Mouse (Mus musculus) kidney, embryonic 14.5 days (tissue): ENCODE measurements around the gene Trp63. TPM values are rescaled to one million over a fixed set of nuclear protein-coding genes. Genes with fewer than 3 reads are reported as not detected.

ENCODE experiments used
- ATAC-seq: fragments of 200-750 bp; cut with Nextera tagmentation; 2 replicates; pipeline ENCODE4 v1.8.0; 2017; ENCODE audit warnings: moderate number of reproducible peaks, mild to moderate bottlenecking, moderate TSS enrichment, moderate library complexity; ENCODE audit not compliant: low FRiP score, low TSS enrichment
- H3K27ac ChIP-seq: fragments of 300-500 bp; sonication (generic); 2 replicates; pipeline ENCODE4 v1.5.1; 2014; ENCODE audit warnings: low read depth, mild to moderate bottlenecking, low read length, moderate library complexity, mixed read lengths
- H3K27me3 ChIP-seq: fragments of 300-500 bp; sonication (generic); 2 replicates; pipeline ENCODE4 v1.6.1; 2014; ENCODE audit warnings: mild to moderate bottlenecking, low read length; ENCODE audit not compliant: control insufficient read depth, insufficient read depth
- H3K36me3 ChIP-seq: fragments of 300-500 bp; sonication (generic); 2 replicates; pipeline ENCODE4 v1.6.1; 2014; ENCODE audit warnings: low read length, mixed read lengths; ENCODE audit not compliant: control insufficient read depth, insufficient read depth
- H3K4me1 ChIP-seq: fragments of 300-500 bp; sonication (generic); 2 replicates; pipeline ENCODE4 v1.6.1; 2014; ENCODE audit warnings: low read length, mixed read lengths; ENCODE audit not compliant: control insufficient read depth, insufficient read depth
- H3K4me2 ChIP-seq: fragments of 300-500 bp; sonication (generic); replicated peaks from 2 replicates; pipeline ENCODE4 v1.6.1; 2014; ENCODE audit warnings: low read depth, mild to moderate bottlenecking, low read length
- H3K4me3 ChIP-seq: fragments of 300-500 bp; sonication (generic); 2 replicates; pipeline ENCODE4 v1.5.1; 2014; ENCODE audit warnings: mild to moderate bottlenecking, low read length
- H3K9ac ChIP-seq: fragments of 300-500 bp; sonication (generic); 2 replicates; pipeline ENCODE4 v1.6.1; 2014; ENCODE audit warnings: low read depth, mild to moderate bottlenecking, low read length, moderate library complexity
- H3K9me3 ChIP-seq: fragments of 300-500 bp; sonication (generic); 2 replicates; pipeline ENCODE4 v1.6.1; 2016; ENCODE audit warnings: low read length; ENCODE audit not compliant: control insufficient read depth
- WGBS: fragments of 180-500 bp; shearing (Covaris S2); extraction: QIAGEN DNeasy Blood & Tissue Kit; methylation state at CpG from one replicate; pipeline ENCODE4 v1.1.7; 2014; 5-methylcytosine and 5-hydroxymethylcytosine counted together
- polyA plus RNA-seq: library from polyadenylated mRNA; unstranded; fragments of >200 nt; fragmentation: Nextera tagmentation; extraction: Ambion mirVana; gene quantifications from 2 replicates; pipeline ENCODE4 v1.2.1, GENCODE M21; 2014

Trp63 gene
- polyA plus RNA-seq, 1 experiment from 2014 or later, result 0.83 TPM

DNA sequence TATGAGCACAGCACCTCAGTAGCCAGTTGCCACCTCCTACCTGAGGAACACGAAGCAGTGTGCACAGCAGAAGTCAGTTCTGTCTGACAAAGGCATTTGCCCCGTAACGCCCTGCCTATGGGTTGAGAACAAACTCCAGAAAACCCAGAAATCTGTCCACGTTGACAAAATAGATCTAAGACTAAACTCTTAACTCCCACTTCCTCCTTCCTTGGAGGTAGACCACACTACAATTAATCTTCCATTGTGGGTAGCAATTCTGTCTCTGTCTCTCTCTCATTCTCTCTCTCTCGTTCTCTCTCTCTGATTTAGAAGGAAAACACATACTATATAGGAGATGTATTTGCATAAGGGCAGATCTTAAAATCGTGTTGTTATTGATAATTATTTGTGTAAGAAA lies 159.4 kb downstream of the Trp63 start:
- H3K4me3 ChIP-seq, result no peak overlapping the region
- H3K9ac ChIP-seq, result no peak overlapping the region
- no peak overlapping the region for H3K27ac ChIP-seq
- H3K4me1 ChIP-seq, result no peaks in the 10 kb centered on the region
- H3K27me3 ChIP-seq, result no peaks in the 10 kb centered on the region
- 67% methylated on average over 6 of the region's 6 CpGs for WGBS
- H3K9me3 ChIP-seq, result no peaks in the 10 kb centered on the region
- no peak overlapping the region for H3K4me2 ChIP-seq
- H3K36me3 ChIP-seq, result no peaks in the 10 kb centered on the region
- no peak for ATAC-seq

GRCm38 (mm10) chr16:25843625-25844024 lies 160.1 kb downstream of the Trp63 start:
- Histone ChIP-seq H3K27ac (no peak overlapping the region), H3K9me3 (no peaks in the 10 kb centered on the region), H3K4me2 (no peak overlapping the region), H3K9ac (no peak overlapping the region), H3K4me1 (no peaks in the 10 kb centered on the region), H3K36me3 (no peaks in the 10 kb centered on the region), H3K4me3 (no peak overlapping the region), H3K27me3 (no peaks in the 10 kb centered on the region)
- no peak for ATAC-seq
- WGBS, result 91% methylated on average over 13 of the region's 13 CpGs

GRCm38 (mm10) chr16:25846611-25847010 lies 163.0 kb downstream of the Trp63 start:
- no peak for ATAC-seq
- Histone ChIP-seq H3K27ac (no peak overlapping the region), H3K4me2 (no peak overlapping the region)

DNA sequence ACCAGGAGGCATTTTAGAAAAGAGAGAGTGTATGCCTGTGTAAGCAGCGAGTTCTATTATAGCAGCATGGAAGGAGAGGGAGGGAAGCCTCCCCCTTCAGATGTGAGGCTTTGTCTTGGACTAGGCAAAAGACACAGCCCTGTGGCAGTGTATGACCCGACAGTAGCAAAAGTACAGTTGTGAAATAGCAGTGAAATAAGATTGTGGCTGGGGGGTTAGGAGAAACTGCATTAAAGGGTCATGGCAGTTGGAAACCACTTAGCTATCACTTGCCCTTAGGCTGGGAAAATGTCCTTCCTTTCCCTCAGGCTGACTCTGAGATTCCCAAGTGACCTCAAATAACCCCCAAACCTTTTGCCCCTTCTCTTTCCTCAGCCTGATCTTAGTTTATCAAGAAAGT lies 164.9 kb downstream of the Trp63 start:
- no peak overlapping the region for H3K4me3 ChIP-seq

More at GRCm38 (mm10) chr16:25846611-25847010, 163.0 kb downstream of the Trp63 start:
- no peaks in the 10 kb centered on the region for H3K27me3 ChIP-seq
- H3K4me3 ChIP-seq, result no peak overlapping the region
- no peak overlapping the region for H3K9ac ChIP-seq
- no peaks in the 10 kb centered on the region for H3K4me1 ChIP-seq
- no peaks in the 10 kb centered on the region for H3K36me3 ChIP-seq
- no peaks in the 10 kb centered on the region for H3K9me3 ChIP-seq
- 96% methylated on average over 5 of the region's 5 CpGs for WGBS

GRCm38 (mm10) chr16:25849593-25850464 lies 166.3 kb downstream of the Trp63 start:
- Histone ChIP-seq H3K9me3 (no peaks in the 10 kb centered on the region), H3K4me2 (no peak overlapping the region), H3K27me3 (no peaks in the 10 kb centered on the region), H3K9ac (no peak overlapping the region), H3K36me3 (no peaks in the 10 kb centered on the region), H3K27ac (no peak overlapping the region), H3K4me3 (no peak overlapping the region), H3K4me1 (no peaks in the 10 kb centered on the region)
- no peak for ATAC-seq
- 67% methylated on average over 13 of the region's 13 CpGs for WGBS

More for the DNA sequence above, 164.9 kb downstream of the Trp63 start:
- ATAC-seq, result no peak
- no peaks in the 10 kb centered on the region for H3K36me3 ChIP-seq
- no peaks in the 10 kb centered on the region for H3K4me1 ChIP-seq
- 72% methylated on average over 2 of the region's 2 CpGs for WGBS
- no peak overlapping the region for H3K9ac ChIP-seq
- no peaks in the 10 kb centered on the region for H3K9me3 ChIP-seq
- no peak overlapping the region for H3K27ac ChIP-seq
- H3K27me3 ChIP-seq, result no peaks in the 10 kb centered on the region
- H3K4me2 ChIP-seq, result no peak overlapping the region

DNA sequence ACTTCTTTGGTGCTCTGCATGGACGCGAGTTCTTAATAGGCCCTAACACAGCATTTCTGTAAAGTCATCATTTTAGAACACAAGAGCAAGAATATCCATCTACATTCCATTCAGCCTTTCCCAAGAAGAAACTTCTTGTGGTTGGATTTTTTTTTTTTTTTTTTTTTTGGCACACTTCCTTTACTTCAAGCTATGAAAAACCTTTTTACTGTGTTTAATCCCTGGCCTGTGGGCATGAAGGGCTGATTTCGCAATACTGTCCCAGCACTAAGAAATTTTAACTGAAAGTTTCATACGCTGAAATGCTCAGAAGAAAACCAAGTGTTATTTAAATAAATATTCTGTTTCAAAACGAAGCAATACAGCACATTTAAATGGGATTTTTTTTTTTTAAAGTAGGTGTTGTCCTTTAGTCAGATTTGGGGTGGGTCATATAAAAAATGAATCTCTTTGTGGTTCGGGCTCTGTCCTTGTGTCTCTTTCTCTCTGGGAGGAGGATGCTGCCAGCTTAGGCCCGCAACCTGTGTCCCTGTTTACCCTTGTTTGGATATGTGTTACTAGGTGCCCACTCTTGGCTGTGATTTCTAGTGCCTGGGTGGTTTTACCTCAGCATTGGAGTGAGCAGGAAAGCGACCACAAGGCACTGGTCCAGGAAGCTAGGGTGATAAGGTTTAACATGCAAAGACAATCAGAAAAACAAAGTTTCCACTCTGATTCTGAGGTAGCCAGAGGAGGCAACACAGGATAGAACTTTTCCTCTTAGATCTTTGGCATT lies 177.4 kb downstream of the Trp63 start:
- 90% methylated on average over 8 of the region's 8 CpGs for WGBS
- Histone ChIP-seq H3K4me2 (no peak overlapping the region), H3K27ac (no peak overlapping the region), H3K4me1 (no peaks in the 10 kb centered on the region), H3K9ac (no peak overlapping the region), H3K36me3 (no peaks in the 10 kb centered on the region), H3K9me3 (no peaks in the 10 kb centered on the region), H3K27me3 (no peaks in the 10 kb centered on the region), H3K4me3 (no peak overlapping the region)
- ATAC-seq, result no peak

DNA sequence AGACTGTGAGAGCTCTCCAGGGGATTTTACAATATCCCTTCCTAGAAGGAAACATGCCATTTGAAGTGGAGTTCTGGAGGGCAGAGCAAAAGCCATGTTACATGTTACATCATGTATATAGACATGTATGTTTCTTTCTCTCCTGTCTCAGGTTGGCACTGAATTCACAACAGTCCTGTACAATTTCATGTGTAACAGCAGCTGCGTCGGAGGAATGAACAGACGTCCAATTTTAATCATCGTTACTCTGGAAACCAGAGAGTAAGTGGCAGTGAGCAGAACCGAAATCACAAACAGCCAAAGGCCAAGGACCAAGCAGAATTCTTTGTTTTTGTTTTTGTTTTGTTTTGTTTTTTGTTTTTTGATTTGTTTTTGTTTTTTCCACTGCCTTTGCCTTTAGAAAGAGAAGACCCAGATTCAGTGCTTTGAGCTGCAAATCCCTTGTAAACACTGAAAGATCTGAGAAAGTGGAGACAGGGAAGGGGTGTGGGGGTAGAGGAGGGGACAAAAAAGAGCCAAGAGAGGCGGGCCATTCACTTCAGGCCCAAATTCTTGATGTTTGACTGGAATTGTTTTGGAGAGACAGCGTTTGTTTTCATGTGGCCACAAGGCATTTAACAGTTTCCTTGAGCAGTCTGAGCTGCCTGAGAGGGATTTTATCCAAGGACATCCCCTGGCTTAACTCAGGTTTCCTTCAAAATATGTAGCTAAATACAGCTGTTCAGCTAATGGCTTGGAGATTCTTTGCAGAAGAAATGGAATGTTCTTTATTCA lies 181.7 kb downstream of the Trp63 start:
- Histone ChIP-seq H3K9ac (no peak overlapping the region), H3K27me3 (no peaks in the 10 kb centered on the region), H3K4me3 (no peak overlapping the region), H3K4me1 (no peaks in the 10 kb centered on the region), H3K9me3 (no peaks in the 10 kb centered on the region), H3K36me3 (no peaks in the 10 kb centered on the region), H3K27ac (no peak overlapping the region), H3K4me2 (no peak overlapping the region)
- no peak for ATAC-seq
- 66% methylated on average over 7 of the region's 7 CpGs for WGBS

DNA sequence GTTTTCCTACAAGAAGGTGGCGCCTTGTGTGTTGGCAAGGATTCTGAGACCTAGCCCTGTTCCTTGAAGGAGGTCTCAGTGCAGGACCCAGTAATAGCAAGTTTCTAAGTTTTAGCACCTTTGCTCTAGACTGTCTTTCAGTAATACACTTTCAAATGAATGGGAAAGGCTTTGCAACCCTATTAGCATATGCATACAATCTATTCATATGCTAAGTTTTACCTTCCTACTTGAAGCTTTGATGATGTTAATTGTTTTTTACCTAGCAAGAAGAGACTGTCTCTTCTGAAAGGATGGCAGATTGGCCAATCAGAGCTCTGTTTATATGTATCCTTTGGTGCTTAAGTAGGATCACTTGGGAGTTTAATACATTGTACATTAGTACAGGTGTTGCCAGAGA lies 187.9 kb downstream of the Trp63 start:
- Histone ChIP-seq H3K27ac (no peak overlapping the region), H3K4me1 (no peaks in the 10 kb centered on the region), H3K9me3 (no peaks in the 10 kb centered on the region), H3K36me3 (no peaks in the 10 kb centered on the region), H3K27me3 (no peaks in the 10 kb centered on the region), H3K4me3 (no peak overlapping the region), H3K4me2 (no peak overlapping the region), H3K9ac (no peak overlapping the region)
- WGBS, result 88% methylated on average over 1 of the region's 1 CpGs
- ATAC-seq, result no peak
